10 mouse cellular contexts compared by ENCODE assay signal in the genomic region with DNA sequence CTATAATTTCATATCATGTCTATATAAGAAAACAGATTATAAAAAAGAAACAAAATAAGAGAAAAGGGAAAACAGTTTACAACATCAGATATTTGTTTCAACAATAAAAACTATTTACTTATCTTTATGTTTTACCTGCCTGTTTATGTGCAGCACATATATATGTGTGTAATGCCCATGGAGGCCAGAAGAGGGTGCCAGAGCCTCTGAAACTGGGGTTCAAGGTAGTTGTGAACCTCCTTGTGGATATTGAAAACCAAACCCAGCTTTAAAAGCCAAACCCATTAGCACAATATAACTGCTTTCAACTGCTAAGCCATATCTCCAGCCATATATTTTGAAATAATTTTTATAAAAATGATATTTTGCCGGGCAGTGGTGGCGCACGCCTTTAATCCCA. TPM values are rescaled to one million over a fixed set of nuclear protein-coding genes. Genes with fewer than 3 reads are reported as not detected.
A peak's percentile ranks its signal among the peaks of the same experiment; 100 is the strongest.
DNase-seq lines count a peak whose midpoint lies in the region; ATAC-seq and TF ChIP-seq lines count a peak whose summit lies in the region.
"Had no signal": no experiment of that assay in that cellular context is flagged by ENCODE, and none has a peak within 500 bp of the region (broad histone marks: within the 10 kb centered on the region; RNA-seq: fewer than 3 reads in every experiment).

No protein-coding gene starts in this region.

- no peaks in the 10 kb centered on the region for H3K27me3 ChIP-seq in kidney, embryonic 16.5 days (ENCODE audit: insufficient read depth, low read length)
- H3K27me3 ChIP-seq: limb, embryonic 13.5 days had no signal

- peak; percentile 81 for TF ChIP-seq CTCF in layer of hippocampus, adult 2 months (conservative IDR thresholded peaks at IDR 0.05)

- 0 out of 2 replicates have a peak, but pooled peaks cover 7% of the 10 kb centered on the region for H3K4me1 ChIP-seq in kidney, embryonic 16.5 days (ENCODE audit: insufficient read depth, low read length)

- no peak overlapping the region for H3K27ac ChIP-seq in kidney, embryonic 16.5 days (ENCODE audit: low read length)
- H3K27ac ChIP-seq in layer of hippocampus, adult 2 months = no peak overlapping the region
- H3K27ac ChIP-seq: limb, embryonic 13.5 days had no signal

- no peak for ATAC-seq in kidney, embryonic 16.5 days (ENCODE audit: low FRiP score, low TSS enrichment)
- ATAC-seq in erythroblast, adult 5-6 weeks (replicated peaks; ENCODE audit: low FRiP score, poor library complexity, severe bottlenecking) = peak; percentile 70
- ATAC-seq in neutrophil, adult 5-6 weeks (ENCODE audit: extremely low read depth, insufficient number of reproducible peaks, low FRiP score, poor library complexity, severe bottlenecking) = peak; percentile 85
- no peak for ATAC-seq in activated CD4-positive, CD25-positive, alpha-beta regulatory T cell, adult 4 months

- no peaks in the 10 kb centered on the region for H3K36me3 ChIP-seq in kidney, embryonic 16.5 days (ENCODE audit: insufficient read depth, low read length)
- H3K36me3 ChIP-seq: limb, embryonic 13.5 days had no signal

- 77% methylated on average over 3 of the region's 3 CpGs for WGBS in kidney, embryonic 16.5 days

- H3K9ac ChIP-seq in kidney, embryonic 16.5 days (replicated peaks; ENCODE audit: low read length) = no peak overlapping the region
- H3K9ac ChIP-seq: limb, embryonic 13.5 days had no signal

- H3K9me3 ChIP-seq in kidney, embryonic 16.5 days (ENCODE audit: low read length) = peaks cover 3% of the 10 kb centered on the region
- H3K9me3 ChIP-seq: limb, embryonic 13.5 days had no signal

- no peak overlapping the region for H3K4me2 ChIP-seq in kidney, embryonic 16.5 days (replicated peaks; ENCODE audit: low read depth, low read length)
- H3K4me2 ChIP-seq: limb, embryonic 13.5 days had no signal

- peak; percentile 60 for DNase-seq in kidney, adult 11 months
- DNase-seq in CD8-positive naive resting alpha-beta T cell, adult 2 months (ENCODE audit: low read depth in 2 of 2, low spot score in 2 of 2) = peak; percentile 7 to 31
- peak; percentile 50 for DNase-seq in WW6 (ENCODE audit: low read depth, low spot score)
- peak in 1 of 2 experiments; percentile 22 for DNase-seq in layer of hippocampus, adult 2 months (ENCODE audit: low spot score in 2 of 2)

- no peak overlapping the region for H3K4me3 ChIP-seq in kidney, embryonic 16.5 days (ENCODE audit: low read length)
- H3K4me3 ChIP-seq in layer of hippocampus, adult 2 months = no peak overlapping the region
- H3K4me3 ChIP-seq: erythroblast, embryonic 14.5 days; limb, embryonic 13.5 days had no signal

RNA-seq across cellular contexts. Expression of a gene that starts 27.5 kb away (rescaled TPM):
- polyA plus RNA-seq in kidney, embryonic 16.5 days (2015; fragmentation: Nextera tagmentation; extraction: Ambion mirVana) = 3.3 and 3.5 TPM in 2 replicates
- total RNA-seq in erythroblast, adult 5-6 weeks (2015; ENCODE audit: low replicate concordance) = 0.42 TPM in 1 of 2 replicates, not detected in the other
- total RNA-seq in erythroblast, adult 5-6 weeks (2017; ENCODE audit: low replicate concordance) = 0.28 TPM in 1 of 2 replicates, not detected in the other
- total RNA-seq in layer of hippocampus, adult 2 months (2021) = 10 to 100 TPM; 34.0 to 41.8 TPM
- 0.98 and 1.0 TPM in 2 replicates for total RNA-seq in neutrophil, adult 5-6 weeks (2017)
- polyA plus RNA-seq in activated CD4-positive, CD25-positive, alpha-beta regulatory T cell, adult 4 months (2017; shearing (Covaris generic)) = under 1 TPM; 0.29 to 0.34 TPM
- polyA plus RNA-seq: erythroblast, embryonic 14.5 days had no signal

RNA-seq across cellular contexts. Expression of a gene that starts 33.9 kb away (rescaled TPM):
- polyA plus RNA-seq in kidney, embryonic 16.5 days (2015; fragmentation: Nextera tagmentation; extraction: Ambion mirVana) = 23.2 and 23.8 TPM in 2 replicates
- 0.63 and 0.77 TPM in 2 replicates for total RNA-seq in erythroblast, adult 5-6 weeks (2015; ENCODE audit: low replicate concordance)
- 1.5 and 4.6 TPM in 2 replicates for total RNA-seq in erythroblast, adult 5-6 weeks (2017; ENCODE audit: low replicate concordance)
- total RNA-seq in layer of hippocampus, adult 2 months (2021) = 10 to 100 TPM; 32.3 to 33.3 TPM
- total RNA-seq in neutrophil, adult 5-6 weeks (2017) = 10.4 and 12.9 TPM in 2 replicates
- 1 to 10 TPM; 5.7 to 7.7 TPM for polyA plus RNA-seq in activated CD4-positive, CD25-positive, alpha-beta regulatory T cell, adult 4 months (2017; shearing (Covaris generic))
- polyA plus RNA-seq: erythroblast, embryonic 14.5 days had no signal

Comparison
In these comparisons a context has a peak if more than half of its experiments do, and no peak if none do; other contexts are left out.
1. ATAC-seq: peak in erythroblast, adult 5-6 weeks (single experiment) and neutrophil, adult 5-6 weeks (single experiment); none in kidney, embryonic 16.5 days (single experiment) and activated CD4-positive, CD25-positive, alpha-beta regulatory T cell, adult 4 months (single experiment).
2. RNA of a gene that starts 27.5 kb away (total RNA-seq): 34.0 to 41.8 TPM in layer of hippocampus, adult 2 months; 0.98 to 1.0 TPM in neutrophil, adult 5-6 weeks and 0.28 to 0.42 TPM in erythroblast, adult 5-6 weeks; every median in the first group is over 10 times any median in the second.